Mouse (Mus musculus): ENCODE measurements around the gene Ccdc127. TPM values are rescaled to one million over a fixed set of nuclear protein-coding genes. Genes with fewer than 3 reads are reported as not detected.

The Ccdc127 gene
- total RNA-seq, 2 experiments from 2014 or later: 64.6 to 64.9 TPM

DNA sequence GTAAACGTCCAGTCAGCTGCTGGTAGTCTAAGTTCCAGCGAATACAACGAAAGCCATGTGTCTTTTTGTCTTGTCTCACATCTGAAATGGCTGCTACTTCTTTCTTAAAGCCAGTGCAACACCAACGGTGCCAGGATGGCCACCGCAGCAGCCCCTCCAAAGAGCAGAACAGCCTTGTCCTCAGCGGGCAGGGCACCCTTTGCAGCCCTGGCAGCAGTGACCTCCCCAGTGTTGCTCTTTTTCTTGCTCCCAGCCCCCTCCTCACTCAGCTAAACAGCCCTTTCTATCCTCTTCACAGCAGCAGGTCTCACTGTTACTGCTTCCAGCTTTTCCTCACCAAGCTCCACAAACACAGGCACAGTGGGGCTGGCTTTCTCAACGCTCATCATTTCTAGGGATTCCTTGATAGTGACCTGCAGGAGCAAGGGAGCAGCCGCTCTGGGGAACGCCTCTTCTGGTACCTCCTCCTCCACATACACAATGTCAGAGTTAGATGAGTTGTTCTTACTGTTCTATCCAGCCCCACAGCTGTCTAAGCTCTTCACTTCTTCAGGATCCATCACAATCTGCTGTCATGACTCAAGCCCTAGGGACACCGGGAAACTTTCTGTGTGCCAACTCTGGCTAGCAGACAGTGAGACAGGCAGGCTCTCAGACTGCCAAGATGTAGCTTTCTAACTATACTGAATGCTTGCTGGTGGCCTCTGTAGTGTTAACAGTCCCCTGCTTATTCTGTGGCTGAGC lies 31.6 kb downstream of the Ccdc127 start:
- peak in 1 of 2 experiments; percentile 26 for DNase-seq (ENCODE audit: low spot score in 2 of 2)
- intact Hi-C loops (cut with DNase I): no loop called here

DNA sequence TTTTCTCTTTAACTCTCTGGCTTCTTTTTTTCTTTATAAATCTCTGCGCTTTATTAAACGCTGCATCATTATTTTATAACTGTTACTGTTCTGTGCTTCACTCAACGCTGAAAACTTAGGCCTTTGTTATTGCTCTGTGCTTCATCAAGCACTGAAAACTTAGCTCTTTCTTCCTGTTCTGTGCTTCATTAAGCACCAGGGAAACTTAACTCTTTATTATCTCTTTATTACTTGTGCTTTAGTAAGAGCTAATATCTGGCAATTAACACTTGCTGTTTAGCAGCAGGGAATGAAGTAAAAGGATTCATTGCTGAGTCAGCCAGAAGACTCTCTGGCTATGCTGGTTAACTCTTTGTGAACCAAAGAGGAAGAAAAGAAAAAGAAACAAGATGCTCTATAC lies 32.2 kb downstream of the Ccdc127 start:
- DNase-seq (ENCODE audit: low spot score in 2 of 2): no peak
- intact Hi-C loops (cut with DNase I): no loop called here

DNA sequence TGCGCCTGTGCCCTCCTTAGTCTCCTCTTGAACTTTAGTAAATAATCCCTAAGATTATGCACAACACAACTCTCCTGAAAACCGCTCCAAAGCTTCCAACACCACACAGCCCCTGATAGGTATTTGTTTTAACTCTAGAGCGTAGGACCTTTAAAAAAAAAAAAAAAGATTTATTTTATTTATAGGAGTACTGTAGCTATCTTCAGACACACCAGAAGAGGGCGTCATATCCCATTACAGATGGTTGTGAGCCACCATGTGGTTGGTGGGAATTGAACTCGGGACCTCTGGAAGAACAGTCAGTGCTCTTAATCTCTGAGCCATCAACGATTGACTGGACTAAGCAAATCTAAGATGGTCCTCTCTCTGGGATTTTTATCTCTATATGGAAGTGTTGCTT lies 39.6 kb downstream of the Ccdc127 start:
- DNase-seq (ENCODE audit: low spot score in 2 of 2): no peak
- intact Hi-C loops (cut with DNase I): no loop called here

DNA sequence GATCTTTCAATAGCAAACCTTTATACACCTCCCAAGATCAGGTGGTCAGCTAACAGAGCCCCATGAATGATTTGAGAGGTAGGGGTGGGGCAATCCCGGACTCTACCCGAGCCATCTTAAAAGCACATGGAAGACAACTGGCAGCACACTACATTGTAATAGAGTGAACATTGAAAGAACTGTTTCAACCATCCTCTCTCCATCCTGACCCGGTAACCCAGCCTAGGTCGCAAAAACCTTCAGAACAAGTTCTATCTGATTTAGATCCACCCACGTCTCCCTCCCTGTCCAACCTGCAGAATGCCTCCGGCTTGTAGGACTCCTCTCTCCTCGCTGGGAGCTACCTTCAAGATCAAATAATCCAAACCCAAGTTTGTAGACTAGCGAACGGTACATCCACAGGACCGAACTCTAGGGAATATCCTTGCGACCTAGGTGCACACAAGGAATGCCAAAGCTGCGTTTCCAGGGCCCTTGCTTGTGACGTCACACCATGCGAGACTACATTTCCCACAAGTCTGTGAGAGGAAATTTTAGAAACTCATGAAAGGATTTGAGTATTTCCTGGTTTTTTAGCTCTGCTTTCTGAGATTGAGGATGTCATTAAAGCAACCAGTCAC lies 40.4 kb downstream of the Ccdc127 start, which contains the start of gene Zfp72:
Gene Zfp72 (minus strand): TSS at position 466 of the 620 bp plus-strand sequence.
- intact Hi-C loops (cut with DNase I): no loop called here
- DNase-seq (ENCODE audit: low spot score in 2 of 2): peak; percentile 80 to 84

DNA sequence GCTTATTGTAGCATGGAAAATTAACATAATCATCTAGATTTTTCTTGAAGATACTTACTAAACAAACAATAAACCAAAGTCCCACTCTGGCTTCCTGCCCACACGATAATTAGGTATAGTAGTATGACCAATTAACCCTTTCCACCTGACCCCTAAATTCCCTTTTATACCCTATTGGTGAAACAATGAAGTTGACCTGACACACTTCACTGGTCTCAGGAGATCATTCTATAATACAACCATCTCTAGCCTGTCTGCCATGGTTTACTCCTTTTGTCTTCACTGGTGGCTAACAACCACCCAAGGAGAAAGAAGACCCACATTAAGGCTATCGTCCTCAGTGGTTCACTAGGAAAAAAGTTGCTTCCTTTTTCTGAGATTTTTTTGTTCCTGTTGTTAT lies 41.0 kb downstream of the Ccdc127 start:
- no peak for DNase-seq (ENCODE audit: low spot score in 2 of 2)
- intact Hi-C loops (cut with DNase I): no loop called here

DNA sequence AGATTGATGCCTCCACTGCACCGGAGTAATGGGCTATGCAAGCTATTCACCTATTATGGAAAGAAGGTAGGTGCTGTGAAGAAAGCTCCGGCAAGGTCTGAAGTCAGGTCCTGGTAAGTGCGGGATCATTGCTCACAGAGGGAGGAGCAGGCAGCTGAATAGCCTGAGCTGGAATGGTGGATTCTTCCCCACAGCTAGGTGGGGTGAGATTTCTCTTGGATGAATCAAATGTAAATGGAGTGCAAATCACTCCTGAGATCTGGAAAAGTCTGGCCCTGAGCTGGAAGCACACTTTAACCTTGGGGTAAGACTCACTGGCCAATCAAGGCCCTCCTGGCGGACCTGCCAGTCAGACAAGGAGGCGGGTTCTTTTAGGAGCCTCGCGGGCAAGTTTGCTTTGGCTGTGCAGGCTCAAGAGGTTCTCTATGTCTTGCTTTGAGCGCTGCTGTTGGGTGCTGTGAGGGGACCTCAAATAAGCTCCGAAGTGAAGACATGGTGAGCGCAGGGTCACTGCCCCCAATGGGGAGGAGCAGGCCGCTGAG lies 49.3 kb downstream of the Ccdc127 start, which contains the start of gene Ftl1-ps1:
Gene Ftl1-ps1 (plus strand): TSS at position 397 of the 542 bp plus-strand sequence.
- no peak for DNase-seq (ENCODE audit: low spot score in 2 of 2)
- intact Hi-C loops (cut with DNase I): no loop called here

Small RNAs within 50 kb of the gene (microRNA-seq; reads per million reads assigned to microRNA genes)
- gene Mir692-3: 0 reads per million in 2 experiments

Other genes with a start within 250 kb of the Ccdc127 start
- gene Slc9a3, start 228.9 kb upstream of the Ccdc127 start, total RNA-seq (2021): under 1 TPM; 0.81 to 0.97 TPM
- 10 to 100 TPM; 67.6 to 71.4 TPM for gene Exoc3, start 141.6 kb upstream of the Ccdc127 start, total RNA-seq (2021)
- 1 to 10 TPM in 1 of 2 experiments, under 1 TPM in 1; 0.86 to 1.2 TPM for gene Ahrr, start 58.0 kb upstream of the Ccdc127 start, total RNA-seq (2021)
- 10 to 100 TPM; 76.3 to 76.6 TPM for gene Pdcd6, start 32.7 kb upstream of the Ccdc127 start, total RNA-seq (2021)
- 100 to 1,000 TPM; 269 to 280 TPM for gene Sdha, start within 50 bp of the Ccdc127 start, total RNA-seq (2021)
- gene Lrrc14b, start 13.7 kb downstream of the Ccdc127 start, total RNA-seq (2021): not detected
- 1 to 10 TPM; 3.5 to 4.9 TPM for gene Zfp72, start 40.5 kb downstream of the Ccdc127 start, total RNA-seq (2021)
- gene Ftl1-ps1, start 49.4 kb downstream of the Ccdc127 start, total RNA-seq (2021): 100 to 1,000 TPM; 268 to 279 TPM
- 1 to 10 TPM; 6.3 to 6.8 TPM for gene Zfp825, start 143.7 kb downstream of the Ccdc127 start, total RNA-seq (2021)